Mouse (Mus musculus): ENCODE results near the gene Hyou1. TPM values are rescaled to one million over a fixed set of nuclear protein-coding genes. Genes with fewer than 3 reads are reported as not detected.
A peak's percentile ranks its signal among the peaks of the same experiment; 100 is the strongest.

Hyou1 gene
- polyA plus RNA-seq, 1 experiment from 2014 or later: 18.5 TPM

DNA sequence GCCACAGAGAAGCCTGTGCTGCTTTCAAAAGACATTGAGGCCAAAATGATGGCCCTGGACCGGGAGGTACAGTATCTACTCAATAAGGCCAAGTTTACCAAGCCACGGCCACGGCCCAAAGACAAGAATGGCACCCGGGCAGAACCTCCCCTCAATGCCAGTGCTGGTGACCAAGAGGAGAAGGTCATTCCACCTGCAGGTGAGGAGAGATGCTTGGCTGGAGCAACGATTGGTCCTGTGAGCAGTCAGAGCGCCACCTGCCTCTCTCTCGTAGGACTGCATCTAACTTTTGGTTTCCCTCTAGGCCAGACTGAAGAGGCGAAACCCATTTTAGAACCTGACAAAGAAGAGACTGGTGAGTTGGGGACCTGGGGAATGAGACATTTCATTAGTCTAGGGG is 10.0 kb downstream of the Hyou1 start:
- Histone ChIP-seq H3K4me2 (replicated peaks; ENCODE audit: low read depth) (no peak overlapping the region), H3K36me3 (ENCODE audit: control insufficient read depth, insufficient read depth, low read length) (peaks cover 28% of the 10 kb centered on the region), H3K4me1 (replicated peaks; ENCODE audit: control insufficient read depth, insufficient read depth) (no peaks in the 10 kb centered on the region), H3K9ac (ENCODE audit: low read length) (no peak overlapping the region), H3K27me3 (ENCODE audit: control insufficient read depth, insufficient read depth, low read length) (no peaks in the 10 kb centered on the region), H3K4me3 (ENCODE audit: low read depth, low read length) (no peak overlapping the region), H3K27ac (replicated peaks) (no peak overlapping the region), H3K9me3 (ENCODE audit: control insufficient read depth, low read length) (no peaks in the 10 kb centered on the region)
- WGBS: 60% methylated on average over 8 of the region's 8 CpGs
- ATAC-seq (ENCODE audit: low FRiP score, low TSS enrichment): 0 out of 2 replicates have a peak, but pooled peaks have one; percentile 9
- TF ChIP-seq EP300 (optimal IDR thresholded peaks at IDR 0.05): no peak
- TF ChIP-seq CTCF (IDR thresholded peaks at IDR 0.05; ENCODE audit: low read depth): peak; percentile 80
- peak; percentile 61 for DNase-seq (ENCODE audit: low spot score)

- Histone ChIP-seq H3K27ac (replicated peaks) (no peak overlapping the region), H3K4me1 (replicated peaks; ENCODE audit: control insufficient read depth, insufficient read depth) (no peaks in the 10 kb centered on the region), H3K9me3 (ENCODE audit: control insufficient read depth, low read length) (no peaks in the 10 kb centered on the region), H3K4me3 (ENCODE audit: low read depth, low read length) (no peak overlapping the region), H3K36me3 (ENCODE audit: control insufficient read depth, insufficient read depth, low read length) (peaks cover 10% of the 10 kb centered on the region; the same call in 1 of the 2 replicates), H3K27me3 (ENCODE audit: control insufficient read depth, insufficient read depth, low read length) (no peaks in the 10 kb centered on the region), H3K9ac (ENCODE audit: low read length) (no peak overlapping the region), H3K4me2 (replicated peaks; ENCODE audit: low read depth) (no peak overlapping the region)
- WGBS: 29% methylated on average over 4 of the region's 4 CpGs
- peak; percentile 33 for ATAC-seq (ENCODE audit: low FRiP score, low TSS enrichment)
- DNase-seq (ENCODE audit: low spot score): peak; percentile 77
- TF ChIP-seq EP300 (optimal IDR thresholded peaks at IDR 0.05): no peak
- TF ChIP-seq CTCF (IDR thresholded peaks at IDR 0.05; ENCODE audit: low read depth): peak; percentile 90
These were observed 12.2 kb downstream of the Hyou1 start for GRCm38 (mm10) chr9:44391466-44391865.

GRCm38 (mm10) chr9:44396684-44397411 is 17.6 kb downstream of the Hyou1 start, which contains the start of gene Slc37a4:
Slc37a4 (plus strand) TSS chr9:44396852.
- ATAC-seq (ENCODE audit: low FRiP score, low TSS enrichment) (peak; percentile 98), DNase-seq (ENCODE audit: low spot score) (peak; percentile 98)
- H3K36me3 ChIP-seq (ENCODE audit: control insufficient read depth, insufficient read depth, low read length): peaks cover 10% of the 10 kb centered on the region
- peak within 1 kb of the TSS; percentile 93 for H3K4me2 ChIP-seq (replicated peaks; ENCODE audit: low read depth)
- under 1% methylated on average over 42 of the region's 43 CpGs for WGBS
- H3K4me1 ChIP-seq (replicated peaks; ENCODE audit: control insufficient read depth, insufficient read depth): no peaks in the 10 kb centered on the region
- H3K9me3 ChIP-seq (ENCODE audit: control insufficient read depth, low read length): no peaks in the 10 kb centered on the region
- TF ChIP-seq CTCF (IDR thresholded peaks at IDR 0.05; ENCODE audit: low read depth) (peak; percentile 37), EP300 (optimal IDR thresholded peaks at IDR 0.05) (no peak)
- peak within 1 kb of the TSS; percentile 85 for H3K27ac ChIP-seq (replicated peaks)
- peak within 1 kb of the TSS; percentile 74 for H3K4me3 ChIP-seq (ENCODE audit: low read depth, low read length)
- peak within 1 kb of the TSS; percentile 73 for H3K9ac ChIP-seq (ENCODE audit: low read length)
- H3K27me3 ChIP-seq (ENCODE audit: control insufficient read depth, insufficient read depth, low read length): no peaks in the 10 kb centered on the region

GRCm38 (mm10) chr9:44398087-44398486 is 18.8 kb downstream of the Hyou1 start:
- no peak overlapping the region for H3K4me3 ChIP-seq (ENCODE audit: low read depth, low read length)
- WGBS: 28% methylated on average over 4 of the region's 4 CpGs
- H3K9me3 ChIP-seq (ENCODE audit: control insufficient read depth, low read length): no peaks in the 10 kb centered on the region
- no peaks in the 10 kb centered on the region for H3K4me1 ChIP-seq (replicated peaks; ENCODE audit: control insufficient read depth, insufficient read depth)
- peak; percentile 37 for DNase-seq (ENCODE audit: low spot score)
- H3K36me3 ChIP-seq (ENCODE audit: control insufficient read depth, insufficient read depth, low read length): peaks cover 16% of the 10 kb centered on the region
- H3K4me2 ChIP-seq (replicated peaks; ENCODE audit: low read depth): peak overlapping the region; percentile 93
- H3K27me3 ChIP-seq (ENCODE audit: control insufficient read depth, insufficient read depth, low read length): no peaks in the 10 kb centered on the region
- no peak overlapping the region; the same call in 1 of the 2 replicates for H3K9ac ChIP-seq (ENCODE audit: low read length)
- no peak for ATAC-seq (ENCODE audit: low FRiP score, low TSS enrichment)
- TF ChIP-seq EP300 (optimal IDR thresholded peaks at IDR 0.05) (no peak), CTCF (IDR thresholded peaks at IDR 0.05; ENCODE audit: low read depth) (no peak)
- H3K27ac ChIP-seq (replicated peaks): peak overlapping the region; percentile 41; the same call in 1 of the 2 replicates

GRCm38 (mm10) chr9:44398551-44398950 is 19.3 kb downstream of the Hyou1 start:
- no peak for DNase-seq (ENCODE audit: low spot score)
- Histone ChIP-seq H3K9ac (ENCODE audit: low read length) (peak overlapping the region; percentile 8; the same call in 1 of the 2 replicates), H3K9me3 (ENCODE audit: control insufficient read depth, low read length) (no peaks in the 10 kb centered on the region), H3K4me2 (replicated peaks; ENCODE audit: low read depth) (no peak overlapping the region), H3K36me3 (ENCODE audit: control insufficient read depth, insufficient read depth, low read length) (peaks cover 16% of the 10 kb centered on the region), H3K27ac (replicated peaks) (no peak overlapping the region), H3K4me1 (replicated peaks; ENCODE audit: control insufficient read depth, insufficient read depth) (no peaks in the 10 kb centered on the region), H3K4me3 (ENCODE audit: low read depth, low read length) (no peak overlapping the region), H3K27me3 (ENCODE audit: control insufficient read depth, insufficient read depth, low read length) (no peaks in the 10 kb centered on the region)
- WGBS: 69% methylated on average over 9 of the region's 9 CpGs
- TF ChIP-seq CTCF (IDR thresholded peaks at IDR 0.05; ENCODE audit: low read depth): no peak
- TF ChIP-seq EP300 (optimal IDR thresholded peaks at IDR 0.05): no peak
- no peak for ATAC-seq (ENCODE audit: low FRiP score, low TSS enrichment)

All from stomach, postnatal 0 days (tissue).